Mouse (Mus musculus): ENCODE data around the gene Gria4. TPM values are rescaled to one million over a fixed set of nuclear protein-coding genes. Genes with fewer than 3 reads are reported as not detected.

The Gria4 gene
- polyA plus RNA-seq, 2 experiments = 0.06 to 0.20 TPM

DNA sequence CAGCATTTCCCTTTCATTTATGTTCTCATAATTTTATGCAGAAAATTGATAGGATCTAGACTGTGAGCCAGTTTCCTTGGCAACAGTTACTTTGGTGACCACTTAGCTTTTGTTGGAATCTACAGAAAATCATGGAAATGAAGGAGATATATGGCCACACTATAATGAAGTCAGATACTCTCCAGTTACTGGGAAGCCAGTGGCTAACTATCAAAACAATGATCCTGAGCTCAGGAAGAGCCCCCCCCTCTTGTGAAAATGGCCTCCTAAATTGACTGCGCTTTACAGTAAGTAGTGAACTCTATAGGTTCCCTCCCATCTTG lies 281.5 kb downstream of the Gria4 start:
- no peaks in the 10 kb centered on the region for H3K9me3 ChIP-seq (ENCODE audit: control insufficient read depth, low read length)
- TF ChIP-seq EP300 (IDR thresholded peaks at IDR 0.05; ENCODE audit: low read depth) (no peak), CTCF (IDR thresholded peaks at IDR 0.05; ENCODE audit: low read depth) (no peak)
- no peak overlapping the region for H3K4me2 ChIP-seq (ENCODE audit: low read depth)
- ATAC-seq (ENCODE audit: insufficient read depth) (no peak), DNase-seq (ENCODE audit: low read depth in 3 of 3, low spot score in 3 of 3) (no peak)
- WGBS (ENCODE audit: insufficient replicate concordance) = 62% methylated on average over 1 of the region's 1 CpGs
- H3K9ac ChIP-seq (replicated peaks) = no peak overlapping the region
- no peak overlapping the region for H3K27ac ChIP-seq
- no peak overlapping the region for H3K4me3 ChIP-seq (ENCODE audit: insufficient read depth in 1 of 2, low read depth in 2 of 2, low read length in 2 of 2)
- H3K36me3 ChIP-seq (replicated peaks; ENCODE audit: control insufficient read depth, insufficient read depth, low read depth) = no peaks in the 10 kb centered on the region
- no peaks in the 10 kb centered on the region for H3K27me3 ChIP-seq (ENCODE audit: control insufficient read depth, insufficient read depth, low read length)
- no peaks in the 10 kb centered on the region for H3K4me1 ChIP-seq (replicated peaks; ENCODE audit: control insufficient read depth in 2 of 2, insufficient read depth in 2 of 2, low read length in 1 of 2)

DNA sequence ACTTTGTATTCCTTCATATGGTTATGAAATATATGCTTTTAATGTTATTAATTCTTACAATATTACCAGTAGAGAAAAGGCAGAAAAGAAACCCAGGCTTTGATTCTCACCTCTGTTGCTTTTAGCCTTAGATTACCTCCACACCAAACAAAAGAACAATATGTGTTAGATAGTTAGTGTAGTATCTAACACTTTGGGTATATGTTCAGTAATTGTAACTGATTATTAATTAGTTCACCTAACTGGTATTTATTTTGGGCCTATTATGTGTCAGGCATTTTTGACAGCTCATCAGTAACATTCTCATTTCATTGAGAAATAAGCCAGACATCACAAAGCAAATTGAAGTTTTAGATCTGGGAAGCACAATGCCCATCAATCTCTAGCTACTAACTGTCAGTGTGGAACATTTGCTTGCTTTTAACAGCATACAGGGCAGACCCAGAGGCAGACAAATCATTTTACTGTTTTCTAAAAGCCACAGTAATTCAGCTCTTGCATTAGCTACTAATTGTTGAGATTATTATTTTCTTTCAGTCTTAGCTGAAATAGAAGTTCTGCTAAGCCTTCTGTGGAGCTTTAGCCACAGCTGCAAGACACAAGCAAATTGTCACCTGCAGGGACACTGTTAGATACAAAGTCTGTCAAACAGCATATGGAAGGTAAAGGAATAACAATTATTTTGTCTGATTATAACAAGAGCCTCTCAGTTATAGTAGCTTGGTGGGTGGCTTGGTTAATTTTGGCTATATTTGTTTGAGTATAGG lies 282.1 kb downstream of the Gria4 start:
- no peak for DNase-seq (ENCODE audit: low read depth in 3 of 3, low spot score in 3 of 3)
- ATAC-seq (ENCODE audit: insufficient read depth) = no peak
- Histone ChIP-seq H3K27me3 (ENCODE audit: control insufficient read depth, insufficient read depth, low read length) (no peaks in the 10 kb centered on the region), H3K27ac (no peak overlapping the region), H3K36me3 (replicated peaks; ENCODE audit: control insufficient read depth, insufficient read depth, low read depth) (no peaks in the 10 kb centered on the region), H3K4me3 (ENCODE audit: insufficient read depth in 1 of 2, low read depth in 2 of 2, low read length in 2 of 2) (no peak overlapping the region), H3K9me3 (ENCODE audit: control insufficient read depth, low read length) (no peaks in the 10 kb centered on the region), H3K9ac (replicated peaks) (no peak overlapping the region), H3K4me1 (replicated peaks; ENCODE audit: control insufficient read depth in 2 of 2, insufficient read depth in 2 of 2, low read length in 1 of 2) (no peaks in the 10 kb centered on the region), H3K4me2 (ENCODE audit: low read depth) (no peak overlapping the region)
- TF ChIP-seq CTCF (IDR thresholded peaks at IDR 0.05; ENCODE audit: low read depth) (no peak), EP300 (IDR thresholded peaks at IDR 0.05; ENCODE audit: low read depth) (no peak)

DNA sequence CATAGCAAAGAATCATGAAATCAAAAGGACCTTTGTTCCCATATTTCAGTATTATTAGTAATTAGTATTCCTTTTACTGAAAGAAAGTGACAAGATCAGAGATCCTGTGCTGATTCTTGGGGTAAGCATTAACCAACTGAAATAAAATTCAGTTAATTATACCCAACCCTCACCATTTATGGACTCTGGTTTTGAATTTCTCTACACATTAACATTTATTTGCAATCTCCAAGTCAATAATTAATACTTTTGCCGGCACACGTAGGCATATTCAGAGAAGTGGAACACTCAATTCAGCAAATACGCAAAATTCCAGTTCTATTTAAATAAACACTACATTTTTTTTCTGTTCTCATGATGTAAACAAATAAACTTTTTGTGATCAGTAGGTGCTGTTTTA lies 289.9 kb downstream of the Gria4 start:
- WGBS (ENCODE audit: insufficient replicate concordance) = 70% methylated on average over 3 of the region's 3 CpGs
- H3K9me3 ChIP-seq (ENCODE audit: control insufficient read depth, low read length) = no peaks in the 10 kb centered on the region
- no peak overlapping the region for H3K9ac ChIP-seq (replicated peaks)
- H3K4me1 ChIP-seq (replicated peaks; ENCODE audit: control insufficient read depth in 2 of 2, insufficient read depth in 2 of 2, low read length in 1 of 2) = no peaks in the 10 kb centered on the region
- no peak overlapping the region for H3K4me2 ChIP-seq (ENCODE audit: low read depth)
- no peaks in the 10 kb centered on the region for H3K27me3 ChIP-seq (ENCODE audit: control insufficient read depth, insufficient read depth, low read length)
- TF ChIP-seq EP300 (IDR thresholded peaks at IDR 0.05; ENCODE audit: low read depth) (no peak), CTCF (IDR thresholded peaks at IDR 0.05; ENCODE audit: low read depth) (no peak)
- ATAC-seq (ENCODE audit: insufficient read depth) (no peak), DNase-seq (ENCODE audit: low read depth in 3 of 3, low spot score in 3 of 3) (no peak)
- no peak overlapping the region for H3K27ac ChIP-seq
- no peaks in the 10 kb centered on the region for H3K36me3 ChIP-seq (replicated peaks; ENCODE audit: control insufficient read depth, insufficient read depth, low read depth)
- H3K4me3 ChIP-seq (ENCODE audit: insufficient read depth in 1 of 2, low read depth in 2 of 2, low read length in 2 of 2) = no peak overlapping the region

DNA sequence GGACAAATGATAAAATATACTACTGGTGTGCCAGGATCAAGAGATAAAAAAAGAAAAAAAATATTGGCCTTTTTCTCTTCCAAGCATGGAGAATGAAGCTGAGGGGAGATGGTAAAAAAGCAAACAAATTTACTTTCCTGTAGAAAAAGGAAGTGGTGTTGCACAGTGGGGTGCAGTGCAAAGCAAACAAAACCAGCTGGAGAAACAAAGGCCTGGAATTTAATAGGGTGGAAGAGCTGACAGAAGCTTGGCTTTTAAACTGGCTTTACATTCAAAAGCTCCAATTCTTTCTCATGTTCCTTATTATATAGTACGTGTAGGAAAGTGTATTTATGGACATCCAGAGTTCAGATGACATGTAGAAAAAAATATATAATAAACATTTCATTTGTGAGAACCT lies 290.9 kb downstream of the Gria4 start:
- ATAC-seq (ENCODE audit: insufficient read depth) = no peak
- 9% methylated on average over 1 of the region's 1 CpGs for WGBS (ENCODE audit: insufficient replicate concordance)
- Histone ChIP-seq H3K27ac (no peak overlapping the region), H3K27me3 (ENCODE audit: control insufficient read depth, insufficient read depth, low read length) (no peaks in the 10 kb centered on the region), H3K9me3 (ENCODE audit: control insufficient read depth, low read length) (no peaks in the 10 kb centered on the region), H3K36me3 (replicated peaks; ENCODE audit: control insufficient read depth, insufficient read depth, low read depth) (no peaks in the 10 kb centered on the region), H3K9ac (replicated peaks) (no peak overlapping the region), H3K4me3 (ENCODE audit: insufficient read depth in 1 of 2, low read depth in 2 of 2, low read length in 2 of 2) (no peak overlapping the region), H3K4me1 (replicated peaks; ENCODE audit: control insufficient read depth in 2 of 2, insufficient read depth in 2 of 2, low read length in 1 of 2) (no peaks in the 10 kb centered on the region), H3K4me2 (ENCODE audit: low read depth) (no peak overlapping the region)
- DNase-seq (ENCODE audit: low read depth in 3 of 3, low spot score in 3 of 3) = no peak
- TF ChIP-seq CTCF (IDR thresholded peaks at IDR 0.05; ENCODE audit: low read depth) = no peak
- TF ChIP-seq EP300 (IDR thresholded peaks at IDR 0.05; ENCODE audit: low read depth) = no peak

DNA sequence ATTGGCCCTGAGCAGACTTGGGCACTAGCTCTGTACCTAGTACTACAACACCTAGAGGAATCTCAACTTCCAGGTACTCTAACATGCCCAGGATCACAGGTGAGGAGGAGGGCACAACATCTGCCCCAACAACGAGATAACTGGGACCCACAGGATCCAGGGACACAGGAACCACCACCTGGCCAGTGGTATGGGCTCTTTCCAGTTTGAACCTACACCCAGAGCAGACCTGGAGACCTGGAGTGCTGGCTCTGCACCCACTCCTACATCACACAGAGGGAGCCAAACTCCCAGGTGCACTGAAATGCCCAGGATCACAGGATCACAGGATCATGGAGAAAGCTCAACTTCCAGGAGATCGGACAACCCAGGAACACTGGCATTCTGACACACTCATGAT lies 309.6 kb downstream of the Gria4 start:
- Histone ChIP-seq H3K4me1 (replicated peaks; ENCODE audit: control insufficient read depth in 2 of 2, insufficient read depth in 2 of 2, low read length in 1 of 2) (no peaks in the 10 kb centered on the region), H3K27me3 (ENCODE audit: control insufficient read depth, insufficient read depth, low read length) (no peaks in the 10 kb centered on the region), H3K9ac (replicated peaks) (no peak overlapping the region), H3K9me3 (ENCODE audit: control insufficient read depth, low read length) (no peaks in the 10 kb centered on the region), H3K4me2 (ENCODE audit: low read depth) (no peak overlapping the region), H3K27ac (no peak overlapping the region), H3K36me3 (replicated peaks; ENCODE audit: control insufficient read depth, insufficient read depth, low read depth) (no peaks in the 10 kb centered on the region), H3K4me3 (ENCODE audit: insufficient read depth in 1 of 2, low read depth in 2 of 2, low read length in 2 of 2) (no peak overlapping the region)
- ATAC-seq (ENCODE audit: insufficient read depth) = no peak
- TF ChIP-seq EP300 (IDR thresholded peaks at IDR 0.05; ENCODE audit: low read depth) = no peak
- TF ChIP-seq CTCF (IDR thresholded peaks at IDR 0.05; ENCODE audit: low read depth) = no peak
- no peak for DNase-seq (ENCODE audit: low read depth in 3 of 3, low spot score in 3 of 3)
- 42% methylated on average over 2 of the region's 2 CpGs for WGBS (ENCODE audit: insufficient replicate concordance)

Data from liver, embryonic 14.5 days (tissue).